Mouse (Mus musculus) heart, embryonic 10.5 days (tissue): ENCODE data around the gene Arhgap9. TPM values are rescaled to one million over a fixed set of nuclear protein-coding genes. Genes with fewer than 3 reads are reported as not detected.

ENCODE experiments used
- DNase-seq: peaks from one replicate; pipeline ENCODE4 v3.0.0-alpha.2; 2017; ENCODE audit warnings: low spot score
- H3K27ac ChIP-seq: fragments of 300-500 bp; sonication (generic); 2 replicates; pipeline ENCODE4 v1.5.1; 2016; ENCODE audit warnings: mild to moderate bottlenecking
- H3K27me3 ChIP-seq: fragments of 300-500 bp; sonication (generic); 2 replicates; pipeline ENCODE4 v1.6.1; 2016; ENCODE audit warnings: mild to moderate bottlenecking; ENCODE audit not compliant: poor library complexity, insufficient read depth, severe bottlenecking
- H3K36me3 ChIP-seq: fragments of 300-500 bp; sonication (generic); 2 replicates; pipeline ENCODE4 v1.6.1; 2016; ENCODE audit warnings: mild to moderate bottlenecking, moderate library complexity
- H3K4me1 ChIP-seq: fragments of 300-500 bp; sonication (generic); 2 replicates; pipeline ENCODE4 v1.6.1; 2016; ENCODE audit warnings: mild to moderate bottlenecking
- H3K4me3 ChIP-seq: fragments of 300-500 bp; sonication (generic); 2 replicates; pipeline ENCODE4 v1.5.1; 2016; ENCODE audit warnings: mild to moderate bottlenecking, moderate library complexity
- H3K9me3 ChIP-seq: fragments of 300-500 bp; sonication (generic); 2 replicates; pipeline ENCODE4 v1.6.1; 2016; ENCODE audit warnings: mild to moderate bottlenecking, moderate library complexity
- WGBS: fragments of 180-500 bp; shearing (Covaris S2); methylation state at CpG from one replicate; pipeline ENCODE4 v1.1.7; 2016; 5-methylcytosine and 5-hydroxymethylcytosine counted together
- polyA plus RNA-seq: library from polyadenylated mRNA; unstranded; fragments of >200 nt; fragmentation: Nextera tagmentation; extraction: Ambion mirVana; gene quantifications from 2 replicates; pipeline ENCODE4 v1.2.1, GENCODE M21; 2016

Arhgap9 gene
- polyA plus RNA-seq = 0.87 and 3.1 TPM in 2 replicates

- no peak for DNase-seq
- Histone ChIP-seq H3K9me3 (no peaks in the 10 kb centered on the region), H3K4me3 (no peak within 1 kb of the TSS), H3K27ac (no peak within 1 kb of the TSS), H3K27me3 (peaks cover 61% of the 10 kb centered on the region), H3K36me3 (no peaks in the 10 kb centered on the region), H3K4me1 (peaks cover 25% of the 10 kb centered on the region)
- 59% methylated on average over 3 of the region's 3 CpGs for WGBS
Measured at GRCm38 (mm10) chr10:127321621-127322020, at the start of gene Arhgap9. Arhgap9 (plus strand) TSS chr10:127321964.

DNA sequence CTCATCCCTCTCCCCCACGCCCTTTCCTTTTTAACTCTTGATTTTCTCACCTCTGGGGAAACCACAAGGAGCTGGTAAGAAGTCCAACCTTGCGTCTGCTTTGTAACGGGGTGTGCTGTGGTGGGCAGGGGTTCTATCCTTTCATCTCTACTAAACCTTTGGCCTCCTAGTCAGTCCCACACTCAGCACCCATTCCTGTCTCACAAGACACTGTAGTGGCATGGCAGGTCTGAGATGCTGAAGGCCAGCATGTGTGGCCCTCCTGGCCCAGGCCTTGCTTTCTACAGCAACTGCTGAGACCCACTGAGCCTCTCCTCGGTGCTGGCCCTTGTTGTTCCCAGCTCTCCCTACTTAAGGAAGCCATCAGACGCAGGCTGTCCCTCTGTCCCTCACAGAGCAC is 49.4 kb upstream of the Arhgap9 start:
- no peak for DNase-seq
- no peaks in the 10 kb centered on the region for H3K27me3 ChIP-seq
- 89% methylated on average over 5 of the region's 5 CpGs for WGBS
- no peak overlapping the region for H3K4me3 ChIP-seq
- peaks cover 30% of the 10 kb centered on the region for H3K4me1 ChIP-seq
- no peak overlapping the region for H3K27ac ChIP-seq
- no peaks in the 10 kb centered on the region for H3K9me3 ChIP-seq
- H3K36me3 ChIP-seq = peaks cover 89% of the 10 kb centered on the region

DNA sequence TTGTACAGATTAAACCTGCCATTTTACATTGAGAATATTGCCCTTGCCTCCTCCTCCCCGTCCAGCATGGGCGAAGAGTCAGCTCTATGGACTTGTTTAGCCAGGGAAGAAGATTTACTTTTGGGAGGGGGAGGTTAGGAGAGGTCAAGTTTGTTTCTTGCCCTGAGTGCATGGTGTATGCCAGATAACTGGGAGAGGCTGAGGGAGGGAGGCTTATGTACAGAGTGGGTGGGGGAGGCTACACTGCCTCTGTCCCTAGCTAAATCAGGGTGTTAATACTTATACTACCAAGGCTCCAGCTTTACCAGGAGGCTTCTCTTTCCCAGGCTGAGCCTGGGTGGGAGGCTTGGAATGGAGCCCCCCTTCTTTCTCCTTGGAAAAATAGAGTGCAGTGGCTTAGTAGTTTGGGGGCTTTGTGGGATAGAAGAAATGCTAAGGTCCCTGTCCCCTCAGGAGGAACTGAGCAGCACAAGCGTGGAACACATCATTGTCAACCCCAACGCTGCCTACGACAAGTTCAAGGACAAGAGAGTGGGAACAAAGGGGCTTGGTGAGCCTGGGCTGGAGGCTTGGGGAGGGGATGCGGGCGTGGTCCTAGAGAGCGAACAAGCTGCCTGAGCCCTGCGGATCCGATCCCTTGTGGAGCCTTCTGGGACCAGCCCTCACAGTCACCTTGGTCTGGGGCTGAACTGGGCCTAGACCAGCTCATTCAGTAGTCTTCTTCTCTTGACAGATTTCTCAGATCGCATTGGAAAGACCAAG is 47.3 kb upstream of the Arhgap9 start:
- DNase-seq = no peak
- H3K4me1 ChIP-seq = peaks cover 16% of the 10 kb centered on the region
- WGBS = 84% methylated on average over 11 of the region's 11 CpGs
- no peak overlapping the region for H3K4me3 ChIP-seq
- H3K36me3 ChIP-seq = peaks cover 96% of the 10 kb centered on the region
- no peaks in the 10 kb centered on the region for H3K9me3 ChIP-seq
- H3K27ac ChIP-seq = no peak overlapping the region
- no peaks in the 10 kb centered on the region for H3K27me3 ChIP-seq

DNA sequence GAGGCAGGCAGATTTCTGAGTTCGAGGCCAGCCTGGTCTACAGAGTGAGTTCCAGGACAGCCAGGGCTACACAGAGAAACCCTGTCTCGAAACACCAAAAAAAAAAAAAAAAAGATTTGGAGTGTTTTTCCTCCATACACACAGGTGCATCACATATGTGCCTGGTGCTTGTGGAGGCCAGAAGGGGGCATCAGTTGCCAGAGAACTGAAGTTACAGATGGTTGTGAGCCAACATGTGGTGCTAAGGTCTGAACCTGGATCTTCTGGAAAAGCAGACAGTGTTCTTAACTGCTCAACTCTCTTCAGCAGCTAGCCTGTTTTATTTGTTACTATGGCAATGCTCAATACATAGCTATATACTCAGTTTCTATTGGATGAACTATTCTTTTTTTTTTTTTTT is 42.0 kb upstream of the Arhgap9 start:
- H3K27me3 ChIP-seq = no peaks in the 10 kb centered on the region
- H3K4me1 ChIP-seq = peaks cover 5% of the 10 kb centered on the region
- no peak for DNase-seq
- WGBS = 89% methylated on average over 2 of the region's 2 CpGs
- H3K4me3 ChIP-seq = no peak overlapping the region
- H3K9me3 ChIP-seq = no peaks in the 10 kb centered on the region
- H3K36me3 ChIP-seq = peaks cover 100% of the 10 kb centered on the region
- H3K27ac ChIP-seq = no peak overlapping the region

GRCm38 (mm10) chr10:127281316-127281715 is 40.4 kb upstream of the Arhgap9 start:
- Histone ChIP-seq H3K36me3 (peaks cover 100% of the 10 kb centered on the region), H3K27me3 (no peaks in the 10 kb centered on the region), H3K27ac (no peak overlapping the region), H3K9me3 (no peaks in the 10 kb centered on the region), H3K4me3 (no peak overlapping the region), H3K4me1 (peaks cover 20% of the 10 kb centered on the region)
- WGBS = 90% methylated on average over 8 of the region's 8 CpGs
- no peak for DNase-seq

GRCm38 (mm10) chr10:127282620-127283215 is 39.0 kb upstream of the Arhgap9 start:
- Histone ChIP-seq H3K27me3 (no peaks in the 10 kb centered on the region), H3K9me3 (no peaks in the 10 kb centered on the region), H3K4me1 (peaks cover 34% of the 10 kb centered on the region), H3K4me3 (no peak overlapping the region), H3K27ac (no peak overlapping the region), H3K36me3 (peaks cover 99% of the 10 kb centered on the region)
- WGBS = 84% methylated on average over 13 of the region's 13 CpGs
- DNase-seq = no peak

DNA sequence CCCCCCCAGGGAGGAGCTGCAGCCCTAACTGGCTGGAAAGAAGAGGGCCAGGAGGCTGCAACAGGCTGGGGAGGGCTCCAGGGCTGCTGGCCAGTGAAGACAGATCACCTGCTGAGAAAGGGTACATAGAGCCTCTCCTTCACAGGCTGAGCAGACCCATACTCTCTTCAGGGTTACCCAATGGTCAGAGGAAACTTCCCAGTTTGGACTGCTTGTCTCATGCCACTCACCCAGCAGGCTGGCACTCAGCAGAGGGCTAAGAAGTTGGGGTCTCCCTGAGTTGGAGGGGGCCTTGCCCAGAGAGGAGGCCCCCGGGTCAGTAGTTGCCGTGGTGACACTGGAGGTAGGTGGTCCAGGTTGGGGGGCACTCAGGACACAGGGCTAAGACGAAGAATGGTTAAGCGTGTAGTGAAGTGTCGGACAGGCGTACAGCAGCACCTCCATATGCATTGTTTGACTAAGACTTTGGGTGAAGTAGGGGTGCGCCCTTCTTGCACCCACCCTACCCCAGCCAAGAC is 37.6 kb upstream of the Arhgap9 start:
- no peak for DNase-seq
- Histone ChIP-seq H3K9me3 (no peaks in the 10 kb centered on the region), H3K27me3 (no peaks in the 10 kb centered on the region), H3K36me3 (peaks cover 85% of the 10 kb centered on the region), H3K4me3 (no peak overlapping the region), H3K4me1 (peaks cover 40% of the 10 kb centered on the region), H3K27ac (peak overlapping the region; percentile 32; the same call in 1 of the 2 replicates)
- WGBS = 91% methylated on average over 7 of the region's 7 CpGs

DNA sequence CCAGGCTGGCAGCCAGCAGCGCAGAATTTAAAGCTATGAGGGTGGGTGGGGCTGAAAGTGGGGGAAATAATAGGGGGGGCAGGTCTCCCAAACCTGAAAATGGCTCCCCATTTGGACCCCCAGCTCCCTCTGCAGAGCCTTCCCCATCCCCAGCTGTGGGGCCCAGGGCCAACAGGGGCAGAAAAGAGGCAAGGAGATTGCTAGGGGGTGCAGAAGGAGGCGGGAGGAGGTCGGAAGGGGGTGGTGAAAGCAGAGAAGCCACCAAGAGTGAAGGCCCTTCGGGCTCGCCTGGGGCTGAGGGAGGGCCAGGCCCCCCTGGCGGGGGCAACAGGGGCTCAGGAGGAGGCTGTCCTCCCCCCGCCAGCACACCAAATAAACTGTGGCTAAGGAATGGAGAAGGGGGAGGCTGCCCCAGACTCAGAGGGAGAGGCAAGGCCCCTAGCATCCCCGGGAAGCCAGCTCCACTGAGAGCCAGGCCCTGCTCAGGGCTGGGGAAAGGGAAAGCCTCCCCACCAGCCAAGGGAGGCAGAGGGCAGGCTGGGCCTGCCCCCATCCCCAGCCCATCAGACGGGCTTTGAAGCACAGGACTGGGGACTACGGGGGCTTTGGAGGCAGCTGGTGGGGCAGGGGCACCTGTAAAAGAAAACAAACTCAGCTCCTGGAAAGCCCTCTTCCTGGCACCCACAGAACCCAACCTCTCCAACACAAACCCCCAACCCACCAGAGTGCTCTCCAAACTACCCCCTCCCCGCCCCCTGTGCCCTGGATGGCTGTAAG is 36.9 kb upstream of the Arhgap9 start:
- no peak for DNase-seq
- 74% methylated on average over 11 of the region's 11 CpGs for WGBS
- Histone ChIP-seq H3K36me3 (peaks cover 77% of the 10 kb centered on the region), H3K27ac (peak overlapping the region; percentile 6; the same call in 1 of the 2 replicates), H3K4me1 (peaks cover 44% of the 10 kb centered on the region), H3K4me3 (no peak overlapping the region), H3K27me3 (no peaks in the 10 kb centered on the region), H3K9me3 (no peaks in the 10 kb centered on the region)

DNA sequence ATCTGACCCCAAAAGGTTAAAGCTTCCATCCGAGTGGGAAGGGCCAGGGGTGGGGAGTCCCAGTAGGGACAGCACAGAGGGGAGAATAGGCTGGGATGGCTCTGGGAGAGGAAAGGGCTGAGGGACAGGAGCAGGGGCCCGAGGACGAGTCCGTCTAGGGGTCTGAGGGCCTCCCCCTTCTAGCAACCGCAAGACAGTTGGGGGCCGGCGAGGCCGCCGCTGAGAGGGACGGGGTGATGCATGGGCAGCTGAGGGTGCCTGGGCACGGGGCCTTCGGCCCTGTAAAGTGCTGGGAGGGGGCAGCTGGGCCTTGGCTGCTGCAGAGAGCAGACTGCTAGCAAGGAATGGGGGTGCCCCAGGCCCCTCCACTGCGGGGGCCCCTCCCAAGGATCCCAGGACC is 36.1 kb upstream of the Arhgap9 start:
- no peak for DNase-seq
- H3K9me3 ChIP-seq = no peaks in the 10 kb centered on the region
- H3K27ac ChIP-seq = peak overlapping the region; percentile 56
- H3K4me3 ChIP-seq = peak overlapping the region; percentile 75
- H3K4me1 ChIP-seq = peaks cover 46% of the 10 kb centered on the region
- 73% methylated on average over 13 of the region's 13 CpGs for WGBS
- peaks cover 70% of the 10 kb centered on the region for H3K36me3 ChIP-seq
- no peaks in the 10 kb centered on the region for H3K27me3 ChIP-seq

GRCm38 (mm10) chr10:127286194-127286593 is 35.6 kb upstream of the Arhgap9 start:
- no peaks in the 10 kb centered on the region for H3K27me3 ChIP-seq
- peak overlapping the region; percentile 56 for H3K27ac ChIP-seq
- no peak for DNase-seq
- WGBS = 83% methylated on average over 7 of the region's 7 CpGs
- no peaks in the 10 kb centered on the region for H3K9me3 ChIP-seq
- H3K4me3 ChIP-seq = peak overlapping the region; percentile 75; the same call in 1 of the 2 replicates
- H3K4me1 ChIP-seq = peaks cover 46% of the 10 kb centered on the region
- H3K36me3 ChIP-seq = peaks cover 64% of the 10 kb centered on the region

DNA sequence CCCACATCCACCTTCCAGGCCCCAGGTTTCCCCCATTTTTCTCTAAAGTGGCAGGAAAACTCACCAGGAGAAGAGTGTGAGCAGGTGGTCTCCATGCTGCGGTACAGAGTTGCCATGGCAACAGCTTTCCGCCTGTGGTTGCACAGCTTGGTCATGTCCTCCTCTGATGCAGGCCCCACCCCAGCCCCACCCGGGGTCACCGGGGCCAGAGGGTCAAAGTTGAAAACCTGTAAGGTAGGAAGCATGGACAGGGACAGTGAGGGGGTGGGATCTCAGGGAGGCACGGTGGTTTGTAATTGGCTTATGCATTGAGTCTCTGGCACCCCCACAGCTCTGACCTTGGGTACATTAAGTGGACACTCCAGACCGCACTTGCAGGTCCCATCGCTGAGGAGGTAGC is 35.0 kb upstream of the Arhgap9 start:
- Histone ChIP-seq H3K27me3 (no peaks in the 10 kb centered on the region), H3K27ac (0 out of 2 replicates have a peak overlapping the region, but pooled peaks have one; percentile 98), H3K9me3 (no peaks in the 10 kb centered on the region), H3K4me3 (peak overlapping the region; percentile 75; the same call in 1 of the 2 replicates), H3K4me1 (peaks cover 50% of the 10 kb centered on the region), H3K36me3 (peaks cover 59% of the 10 kb centered on the region)
- no peak for DNase-seq
- WGBS = 64% methylated on average over 7 of the region's 7 CpGs

GRCm38 (mm10) chr10:127287271-127287935 is 34.4 kb upstream of the Arhgap9 start:
- WGBS = 74% methylated on average over 15 of the region's 15 CpGs
- Histone ChIP-seq H3K4me3 (peak overlapping the region; percentile 75), H3K27me3 (no peaks in the 10 kb centered on the region), H3K9me3 (no peaks in the 10 kb centered on the region), H3K36me3 (peaks cover 52% of the 10 kb centered on the region), H3K4me1 (peaks cover 56% of the 10 kb centered on the region), H3K27ac (peak overlapping the region; percentile 98)
- DNase-seq = no peak
